Mouse (Mus musculus) left cerebral cortex, adult 9 months (tissue): ENCODE results near the gene Myo1g.

Experiments
- DNase-seq, 2 experiments: peaks; one replicate each; pipeline ENCODE4 v3.0.0; 2022; ENCODE audit warnings: low spot score in 2 of 2

Myo1g gene

DNA sequence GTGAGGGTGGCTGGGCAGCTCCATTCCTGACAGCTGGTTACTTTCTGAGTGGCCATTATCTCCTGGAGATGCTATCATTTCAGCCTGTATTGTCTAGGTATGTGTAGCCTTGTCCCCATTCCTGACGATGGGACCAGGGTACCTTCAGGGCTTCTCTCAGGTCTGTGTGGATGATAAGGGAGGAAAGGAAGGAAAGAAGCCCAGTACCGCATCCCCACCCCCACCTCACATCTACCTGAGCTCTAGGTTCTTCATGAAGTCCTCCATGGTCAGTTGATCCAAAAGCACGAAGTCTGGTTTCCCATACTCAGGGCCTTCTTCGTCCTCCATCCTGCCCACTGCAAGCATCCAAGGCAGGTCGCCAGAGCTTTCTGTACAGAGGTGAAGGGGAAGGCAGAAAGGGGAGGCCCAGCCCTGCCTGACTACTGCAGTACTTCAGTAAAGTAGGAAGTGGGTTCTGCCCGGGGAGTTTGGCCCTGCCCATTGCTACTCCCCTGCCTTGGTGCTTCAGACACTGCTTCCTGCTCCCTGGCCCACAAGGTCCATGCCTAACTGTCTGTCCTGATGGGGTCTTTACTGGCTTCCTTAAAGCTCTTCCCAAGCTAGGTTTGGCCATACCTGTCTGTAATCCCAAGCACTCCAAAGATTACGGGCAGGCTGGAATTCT, at the start of gene Myo1g:
Gene Myo1g (minus strand): TSS at position 459 of the 667 bp plus-strand sequence.
- no peak for DNase-seq

DNA sequence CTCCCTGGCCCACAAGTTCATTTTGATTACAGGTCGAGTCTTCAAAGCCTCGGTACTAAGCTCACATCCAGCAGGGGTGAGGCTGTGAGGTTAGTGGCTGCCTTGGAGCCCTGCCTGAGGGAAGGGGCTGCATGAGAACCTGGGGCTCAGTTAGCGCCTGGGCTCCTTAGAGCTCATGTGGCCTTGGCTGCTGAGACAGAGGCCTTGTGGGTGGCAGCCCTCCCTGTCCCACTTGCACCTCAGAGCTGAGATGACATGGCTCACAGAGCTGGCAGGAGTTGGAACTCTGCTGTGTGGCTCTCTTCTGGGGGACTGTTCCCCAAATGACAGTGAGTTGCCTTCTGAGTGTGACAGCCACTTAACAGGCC, 48.6 kb upstream of the Myo1g start:
- DNase-seq = no peak

- peak in 1 of 2 experiments; percentile 53 for DNase-seq
Measured at GRCm38 (mm10) chr11:6568584-6569409, 48.0 kb upstream of the Myo1g start.

DNA sequence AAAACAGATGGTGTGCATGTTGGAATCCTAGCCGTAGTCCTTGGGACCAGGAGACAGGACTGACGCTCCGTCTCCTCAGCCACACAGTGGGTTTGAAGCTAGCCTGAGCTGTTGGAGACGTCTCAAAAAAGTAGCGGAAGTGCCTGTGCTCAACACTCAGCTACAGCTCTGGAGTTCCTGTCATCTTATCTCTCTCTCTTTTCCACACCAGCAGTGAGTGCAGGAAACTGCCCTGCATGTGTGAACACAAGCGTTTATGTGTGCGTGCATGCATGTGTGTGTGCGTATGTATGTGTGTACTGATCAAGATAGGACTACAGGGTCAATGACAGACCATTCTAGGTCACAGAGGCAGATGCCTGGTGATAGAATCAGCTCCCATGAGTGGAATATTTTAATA, 47.2 kb upstream of the Myo1g start:
- no peak for DNase-seq

GRCm38 (mm10) chr11:6566496-6566895, 45.7 kb upstream of the Myo1g start:
- DNase-seq = no peak

DNA sequence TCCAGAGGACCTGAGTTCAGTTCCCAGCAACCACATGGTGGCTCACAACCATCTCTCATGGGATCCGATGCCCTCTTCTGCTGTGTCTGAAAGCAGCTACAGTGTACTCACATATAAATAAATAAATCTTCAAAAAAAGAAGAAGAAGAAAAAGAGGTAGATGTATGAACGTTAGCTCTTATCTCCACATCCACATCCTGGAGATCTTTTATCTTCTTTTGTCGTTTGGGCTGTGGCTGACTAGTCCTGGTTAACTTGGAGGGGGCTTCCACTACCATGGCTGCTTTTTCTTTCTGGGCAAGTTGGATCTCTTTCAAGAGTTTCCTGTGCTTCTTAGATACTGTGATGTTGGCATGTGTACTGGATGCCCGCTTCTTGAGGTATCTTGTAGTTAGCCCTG, 42.4 kb upstream of the Myo1g start:
- no peak for DNase-seq

GRCm38 (mm10) chr11:6562359-6562758, 41.6 kb upstream of the Myo1g start:
- DNase-seq = no peak

- no peak for DNase-seq
Measured at GRCm38 (mm10) chr11:6561474-6561873, 40.7 kb upstream of the Myo1g start.

GRCm38 (mm10) chr11:6560655-6561360, 40.0 kb upstream of the Myo1g start:
- no peak for DNase-seq

- DNase-seq = no peak
Measured at GRCm38 (mm10) chr11:6559996-6560395, 39.2 kb upstream of the Myo1g start.

DNA sequence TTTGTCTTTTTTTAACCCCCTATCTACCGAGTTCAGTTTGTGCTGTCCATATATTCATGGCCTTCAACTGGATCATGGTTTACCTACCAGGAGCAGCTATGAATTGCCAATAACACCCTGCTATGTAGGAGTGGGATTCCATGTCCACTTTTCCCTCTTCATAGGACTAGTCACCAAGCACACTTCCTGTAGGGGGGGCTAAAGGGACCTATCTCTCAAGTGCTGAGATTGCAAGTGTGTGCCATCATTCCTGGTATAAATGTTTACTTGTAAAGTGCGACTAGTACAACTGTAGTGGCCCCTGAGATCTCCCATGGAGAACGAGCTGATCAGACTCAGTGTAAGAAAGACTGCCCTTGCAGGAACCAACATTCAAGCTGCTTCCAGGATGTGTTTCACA, 37.5 kb upstream of the Myo1g start:
- no peak for DNase-seq

GRCm38 (mm10) chr11:6550201-6550600, 29.4 kb upstream of the Myo1g start:
- DNase-seq = no peak

GRCm38 (mm10) chr11:6549770-6550169, 29.0 kb upstream of the Myo1g start:
- no peak for DNase-seq

DNA sequence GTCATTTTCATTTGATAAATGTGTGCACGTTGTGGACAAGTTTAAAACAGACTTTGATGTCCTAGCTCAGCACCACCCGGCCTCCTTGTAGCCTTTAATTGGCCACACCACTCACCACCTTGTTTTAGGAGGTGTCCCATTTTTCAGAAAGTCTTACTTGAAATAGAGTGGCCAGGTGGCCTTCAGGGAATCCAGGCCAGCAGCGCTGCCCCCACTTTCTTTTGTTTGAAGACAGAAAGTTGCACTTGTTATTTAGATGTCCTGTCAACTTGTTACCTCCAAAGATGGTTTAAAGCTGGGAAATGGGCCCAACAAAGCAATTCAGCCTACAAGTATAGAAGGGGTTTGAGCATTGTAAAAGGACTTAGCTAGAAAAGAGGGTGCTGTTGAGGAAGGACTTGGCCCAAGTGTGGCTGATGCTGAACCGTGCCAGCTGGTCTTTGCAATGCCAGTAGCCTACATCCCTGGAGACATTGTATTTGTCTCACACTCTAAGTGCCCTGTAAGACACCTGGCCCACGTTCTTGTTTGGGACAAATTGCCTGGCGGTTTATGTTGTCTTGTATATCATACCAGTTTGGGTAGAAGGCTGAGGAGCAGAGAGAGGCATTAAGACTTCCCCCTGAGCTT, 27.0 kb upstream of the Myo1g start:
- DNase-seq = no peak

DNA sequence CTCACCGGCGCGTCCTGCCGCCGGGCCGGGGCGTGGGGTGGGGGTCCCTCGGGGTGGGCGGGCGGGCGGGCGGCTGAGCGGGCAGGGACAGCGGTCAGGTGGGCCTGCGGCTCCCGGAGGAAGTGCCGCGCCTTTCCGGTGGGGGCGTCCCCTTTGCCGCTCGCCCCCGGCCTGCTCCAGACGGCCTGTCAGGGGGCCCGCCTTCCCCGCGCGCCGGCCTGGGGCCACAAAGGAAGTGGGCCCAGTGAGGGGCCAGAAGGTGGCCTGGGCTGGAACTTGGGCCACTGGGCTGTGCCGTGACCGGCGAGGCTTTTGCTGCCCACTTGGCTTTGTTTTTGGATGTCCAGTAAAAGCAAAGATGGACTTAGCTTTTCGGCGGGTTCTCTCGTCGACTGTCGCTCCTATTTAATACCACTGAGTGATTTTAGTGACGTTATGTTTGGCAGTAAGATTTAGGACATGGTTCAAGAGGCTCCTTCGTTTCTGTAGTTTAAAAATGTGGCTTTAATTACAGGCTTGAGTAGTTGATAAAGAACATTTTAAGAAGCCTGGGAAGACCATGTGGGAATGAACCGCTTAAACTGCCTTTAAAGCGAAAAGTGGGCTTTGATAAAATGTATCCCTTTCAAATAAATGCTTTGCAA, 26.4 kb upstream of the Myo1g start:
- peak in 1 of 2 experiments; percentile 34 for DNase-seq

- peak; percentile 86 to 97 for DNase-seq
Measured at GRCm38 (mm10) chr11:6546205-6547013, 25.6 kb upstream of the Myo1g start, which contains the start of gene Ccm2. Gene Ccm2, plus strand, starts transcription at chr11:6546887.

- DNase-seq = no peak
Measured at GRCm38 (mm10) chr11:6545857-6546192, 25.1 kb upstream of the Myo1g start.

DNA sequence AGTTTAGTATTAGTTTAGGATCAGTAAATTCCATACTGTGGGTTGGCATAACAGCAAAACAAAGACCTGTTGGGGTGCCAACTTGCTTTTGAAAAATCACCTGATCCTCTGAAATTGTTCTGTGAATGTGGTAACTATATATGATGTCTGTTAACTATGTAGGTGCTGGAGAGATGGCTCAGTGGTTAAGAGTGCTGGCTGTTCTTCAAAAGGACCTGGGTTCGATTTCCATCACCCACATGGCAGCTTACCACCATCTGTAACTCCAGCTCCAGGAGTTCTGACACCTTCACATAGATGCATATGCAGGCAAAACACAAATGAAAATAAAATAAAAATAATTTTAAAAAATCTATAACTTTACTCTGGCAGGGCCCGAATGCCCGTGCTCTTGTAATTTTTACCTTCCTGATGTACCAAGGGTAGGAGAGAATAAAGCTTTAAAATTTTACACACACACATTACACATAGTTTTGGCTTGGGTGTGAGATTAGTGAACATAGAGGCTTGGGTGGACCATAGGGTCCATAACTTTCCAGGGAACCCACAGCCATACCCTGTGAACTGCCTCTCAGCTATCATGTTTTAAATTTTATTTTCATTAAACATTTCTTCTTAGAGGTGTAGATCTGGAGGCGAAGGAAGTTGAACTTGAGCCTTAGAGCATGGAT, 24.6 kb upstream of the Myo1g start:
- DNase-seq = no peak

GRCm38 (mm10) chr11:6544683-6545082, 23.9 kb upstream of the Myo1g start:
- DNase-seq = no peak

DNA sequence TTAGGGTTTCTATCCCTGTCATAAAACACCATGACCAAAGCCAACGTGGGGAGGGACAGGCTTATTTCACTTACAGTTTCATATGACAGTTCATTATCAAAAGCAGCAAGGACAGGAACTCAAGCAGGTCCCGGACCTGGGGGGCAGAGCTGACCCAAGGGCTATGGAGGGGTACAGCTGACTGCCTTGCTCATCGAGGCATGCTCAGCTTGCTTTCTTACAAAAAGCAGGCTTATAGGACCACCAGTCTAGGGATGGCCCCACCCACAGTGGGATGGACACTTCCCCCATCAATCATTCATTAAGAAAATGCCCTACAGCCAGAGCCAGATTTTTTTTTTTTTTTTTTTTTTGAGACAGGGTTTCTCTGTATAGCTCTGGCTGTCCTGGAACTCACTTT, 10.0 kb upstream of the Myo1g start:
- DNase-seq = no peak
